Comparison of ENCODE assay signal across 10 mouse cellular contexts in the genomic region with DNA sequence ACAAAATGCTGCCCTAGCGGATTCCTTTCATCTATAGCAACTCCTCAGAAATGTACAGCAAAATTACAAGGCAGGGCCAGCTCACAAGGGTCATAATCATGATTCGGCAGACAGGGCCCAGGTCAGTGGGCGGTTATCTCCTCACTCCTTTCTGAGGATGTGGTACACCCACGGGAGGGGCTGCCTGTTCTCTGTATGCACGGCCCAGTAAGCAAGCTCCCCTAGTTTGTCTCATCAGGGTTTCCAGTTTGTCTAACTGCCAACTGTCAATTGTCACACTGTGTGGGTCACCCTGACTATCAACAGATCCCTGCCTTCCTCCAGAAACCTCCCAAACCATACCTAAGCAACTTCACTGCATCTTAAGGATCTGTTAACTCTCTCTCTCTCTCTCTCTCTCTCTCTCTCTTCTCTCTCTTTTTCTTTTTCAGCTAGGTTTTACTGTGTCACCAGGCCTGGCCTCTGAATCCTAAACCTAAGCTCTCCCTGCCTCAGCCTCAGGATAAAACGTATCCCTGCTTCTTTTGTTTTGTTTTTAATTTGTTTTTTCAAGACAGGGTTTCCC. TPM values are rescaled to one million over a fixed set of nuclear protein-coding genes. Genes with fewer than 3 reads are reported as not detected.
A peak's percentile ranks its signal among the peaks of the same experiment; 100 is the strongest.
DNase-seq lines count a peak whose midpoint lies in the region; ATAC-seq and TF ChIP-seq lines count a peak whose summit lies in the region.
"Had no signal": no experiment of that assay in that cellular context is flagged by ENCODE, and none has a peak within 500 bp of the region (broad histone marks: within the 10 kb centered on the region; RNA-seq: fewer than 3 reads in every experiment).

No protein-coding gene starts in this region.

- H3K4me1 ChIP-seq in heart, embryonic 10.5 days: peaks cover 32% of the 10 kb centered on the region
- H3K4me1 ChIP-seq in embryonic facial prominence, embryonic 10.5 days: peaks cover 32% of the 10 kb centered on the region
- no peaks in the 10 kb centered on the region for H3K4me1 ChIP-seq in forebrain, postnatal 0 days (ENCODE audit: insufficient read depth)
- H3K4me1 ChIP-seq: neural tube, embryonic 12.5 days had no signal

- H3K36me3 ChIP-seq in heart, embryonic 10.5 days: no peaks in the 10 kb centered on the region
- no peaks in the 10 kb centered on the region for H3K36me3 ChIP-seq in embryonic facial prominence, embryonic 10.5 days (replicated peaks)
- no peaks in the 10 kb centered on the region for H3K36me3 ChIP-seq in forebrain, postnatal 0 days (ENCODE audit: insufficient read depth)
- H3K36me3 ChIP-seq: neural tube, embryonic 12.5 days had no signal

- intact Hi-C loops in left cerebral cortex, postnatal 36 days (cut with DNase I): no loop called here

- H3K9ac ChIP-seq in forebrain, postnatal 0 days: no peak overlapping the region
- H3K9ac ChIP-seq: neural tube, embryonic 12.5 days had no signal

- TF ChIP-seq CTCF in forebrain, postnatal 0 days (IDR thresholded peaks at IDR 0.05; ENCODE audit: low read depth): no peak

- 60% methylated on average over 6 of the region's 6 CpGs for WGBS in heart, embryonic 10.5 days
- 73% methylated on average over 6 of the region's 6 CpGs for WGBS in embryonic facial prominence, embryonic 10.5 days
- WGBS in forebrain, postnatal 0 days: 63% methylated on average over 6 of the region's 6 CpGs

- no peak overlapping the region for H3K4me2 ChIP-seq in forebrain, postnatal 0 days (ENCODE audit: low read depth)
- H3K4me2 ChIP-seq: neural tube, embryonic 12.5 days had no signal

- DNase-seq in heart, embryonic 10.5 days (ENCODE audit: low spot score): no peak
- no peak for DNase-seq in heart, adult 9 months (ENCODE audit: low spot score in 2 of 2)
- DNase-seq in A20 (ENCODE audit: low read depth, low spot score): peak; percentile 48
- no peak for DNase-seq in embryonic facial prominence, embryonic 10.5 days (ENCODE audit: low spot score)
- DNase-seq in forebrain, postnatal 0 days: no peak
- DNase-seq in left cerebral cortex, postnatal 36 days (ENCODE audit: low spot score in 2 of 2): no peak
- no peak for DNase-seq in cerebellum, postnatal 10 days
- DNase-seq: kidney, adult 18-20 months had no signal

- no peak overlapping the region for H3K4me3 ChIP-seq in heart, embryonic 10.5 days
- H3K4me3 ChIP-seq in embryonic facial prominence, embryonic 10.5 days: no peak overlapping the region
- H3K4me3 ChIP-seq in forebrain, postnatal 0 days (ENCODE audit: low read depth, low read length): no peak overlapping the region
- H3K4me3 ChIP-seq: neural tube, embryonic 12.5 days had no signal

- H3K27ac ChIP-seq in heart, embryonic 10.5 days: peak overlapping the region; percentile 75; the same call in 1 of the 2 replicates
- H3K27ac ChIP-seq in embryonic facial prominence, embryonic 10.5 days (replicated peaks): 0 out of 2 replicates have a peak overlapping the region, but pooled peaks have one; percentile 27
- H3K27ac ChIP-seq in forebrain, postnatal 0 days (ENCODE audit: low read depth, low read length): no peak overlapping the region
- H3K27ac ChIP-seq: neural tube, embryonic 12.5 days had no signal

- ATAC-seq in megakaryocyte, adult 5-6 weeks (ENCODE audit: poor library complexity, severe bottlenecking): peak; percentile 15
- no peak for ATAC-seq in forebrain, postnatal 0 days

- H3K9me3 ChIP-seq in heart, embryonic 10.5 days: no peaks in the 10 kb centered on the region
- no peaks in the 10 kb centered on the region for H3K9me3 ChIP-seq in embryonic facial prominence, embryonic 10.5 days
- no peaks in the 10 kb centered on the region for H3K9me3 ChIP-seq in forebrain, postnatal 0 days (ENCODE audit: low read length)
- H3K9me3 ChIP-seq: neural tube, embryonic 12.5 days had no signal

- H3K27me3 ChIP-seq in heart, embryonic 10.5 days (ENCODE audit: insufficient read depth, poor library complexity, severe bottlenecking): no peaks in the 10 kb centered on the region
- H3K27me3 ChIP-seq in embryonic facial prominence, embryonic 10.5 days (replicated peaks; ENCODE audit: low read depth, poor library complexity, severe bottlenecking): no peaks in the 10 kb centered on the region
- H3K27me3 ChIP-seq in forebrain, postnatal 0 days (ENCODE audit: insufficient read depth, low read length): no peaks in the 10 kb centered on the region
- H3K27me3 ChIP-seq: neural tube, embryonic 12.5 days had no signal

RNA-seq across cellular contexts. Expression of a gene that starts 55.5 kb away (rescaled TPM):
- 8.7 and 13.1 TPM in 2 replicates for polyA plus RNA-seq in heart, embryonic 10.5 days (2016; fragmentation: Nextera tagmentation; extraction: Ambion mirVana)
- polyA plus RNA-seq in embryonic facial prominence, embryonic 10.5 days (2016; fragmentation: Nextera tagmentation; extraction: Ambion mirVana): 6.8 and 7.8 TPM in 2 replicates
- 99.8 and 110 TPM in 2 replicates for total RNA-seq in megakaryocyte, adult 5-6 weeks (2015)
- total RNA-seq in megakaryocyte, adult 5-6 weeks (2017): 54.1 and 66.6 TPM in 2 replicates
- total RNA-seq in forebrain, postnatal 0 days (2014; rRNA removed): 10.2 and 16.5 TPM in 2 replicates
- polyA plus RNA-seq in forebrain, postnatal 0 days (2015; fragmentation: Nextera tagmentation; extraction: Ambion mirVana): 9.8 and 14.2 TPM in 2 replicates
- 10 to 100 TPM; 91.0 to 94.2 TPM for total RNA-seq in left cerebral cortex, postnatal 36 days (2021)
